Mouse (Mus musculus) megakaryocyte progenitor cell, adult 5-6 weeks (primary cell): ENCODE measurements at regions not wholly inside any gene's neighbourhood (a gene's known extent, or its start where the extent isn't known, plus 50 kb on each side); places are given as distances from the start of the nearest gene placed in this dataset.

Experiments
- ATAC-seq: replicated peaks from 2 replicates; pipeline ENCODE4 v1.8.0; 2016; ENCODE audit warnings: mild to moderate bottlenecking, moderate TSS enrichment, inconsistent platforms; ENCODE audit not compliant: poor library complexity

GRCm38 (mm10) chr2:9435155-9435872, 445.7 kb upstream of the 4930412O13Rik start:
- ATAC-seq, result no peak

GRCm38 (mm10) chr2:9443103-9443502, 437.9 kb upstream of the 4930412O13Rik start:
- ATAC-seq, result no peak

GRCm38 (mm10) chr2:9445826-9446225, 435.2 kb upstream of the 4930412O13Rik start:
- no peak for ATAC-seq

GRCm38 (mm10) chr2:9464413-9464812, 416.6 kb upstream of the 4930412O13Rik start:
- no peak for ATAC-seq

- no peak for ATAC-seq
These were observed 416.2 kb upstream of the 4930412O13Rik start for GRCm38 (mm10) chr2:9464818-9465217.

- ATAC-seq, result no peak
These were observed 413.5 kb upstream of the 4930412O13Rik start for GRCm38 (mm10) chr2:9467573-9467972.

- ATAC-seq, result no peak
These were observed 412.4 kb upstream of the 4930412O13Rik start for GRCm38 (mm10) chr2:9468651-9469050.

GRCm38 (mm10) chr2:9481678-9482345, 399.2 kb upstream of the 4930412O13Rik start:
- no peak for ATAC-seq

- no peak for ATAC-seq
These were observed 393.6 kb upstream of the 4930412O13Rik start for GRCm38 (mm10) chr2:9487381-9487914.

GRCm38 (mm10) chr2:9493606-9494145, 387.4 kb upstream of the 4930412O13Rik start:
- ATAC-seq, result no peak

GRCm38 (mm10) chr2:9520045-9520444, 361.0 kb upstream of the 4930412O13Rik start:
- no peak for ATAC-seq

- ATAC-seq, result no peak
These were observed 355.1 kb upstream of the 4930412O13Rik start for GRCm38 (mm10) chr2:9525910-9526309.

- no peak for ATAC-seq
These were observed 345.9 kb upstream of the 4930412O13Rik start for GRCm38 (mm10) chr2:9535141-9535658.

GRCm38 (mm10) chr2:9547771-9548590, 333.1 kb upstream of the 4930412O13Rik start:
- ATAC-seq, result no peak

GRCm38 (mm10) chr2:9553313-9553712, 327.7 kb upstream of the 4930412O13Rik start:
- ATAC-seq, result no peak

- ATAC-seq, result no peak
These were observed 316.5 kb upstream of the 4930412O13Rik start for GRCm38 (mm10) chr2:9564487-9565043.

GRCm38 (mm10) chr2:9569220-9569619, 311.8 kb upstream of the 4930412O13Rik start:
- no peak for ATAC-seq

- ATAC-seq, result no peak
These were observed 306.9 kb upstream of the 4930412O13Rik start for GRCm38 (mm10) chr2:9574196-9574595.

- ATAC-seq, result no peak
These were observed 306.4 kb upstream of the 4930412O13Rik start for GRCm38 (mm10) chr2:9574651-9575050.

GRCm38 (mm10) chr2:9577868-9578267, 303.2 kb upstream of the 4930412O13Rik start:
- ATAC-seq, result no peak
